Mouse (Mus musculus) forebrain, embryonic 10.5 days (tissue): ENCODE results near the gene Arl16. TPM values are rescaled to one million over a fixed set of nuclear protein-coding genes. Genes with fewer than 3 reads are reported as not detected.

Experiments
- DNase-seq: peaks from one replicate; pipeline ENCODE4 v3.0.0-alpha.2; 2017; ENCODE audit warnings: low spot score; ENCODE audit errors: extremely low spot score
- H3K27ac ChIP-seq: fragments of 300-500 bp; sonication (generic); 2 replicates; pipeline ENCODE4 v1.5.1; 2016; ENCODE audit warnings: mild to moderate bottlenecking
- H3K27me3 ChIP-seq: fragments of 300-500 bp; sonication (generic); 2 replicates; pipeline ENCODE4 v1.6.1; 2016; ENCODE audit warnings: mild to moderate bottlenecking; ENCODE audit not compliant: poor library complexity, severe bottlenecking
- H3K36me3 ChIP-seq: fragments of 300-500 bp; sonication (generic); replicated peaks from 2 replicates; pipeline ENCODE4 v1.6.1; 2016; ENCODE audit warnings: mild to moderate bottlenecking, moderate library complexity
- H3K4me1 ChIP-seq: fragments of 300-500 bp; sonication (generic); 2 replicates; pipeline ENCODE4 v1.6.1; 2016
- H3K4me3 ChIP-seq: fragments of 300-500 bp; sonication (generic); 2 replicates; pipeline ENCODE4 v1.5.1; 2016; ENCODE audit warnings: mild to moderate bottlenecking, moderate library complexity
- H3K9me3 ChIP-seq: fragments of 300-500 bp; sonication (generic); 2 replicates; pipeline ENCODE4 v1.6.1; 2016; ENCODE audit warnings: mild to moderate bottlenecking, moderate library complexity
- WGBS: fragments of 180-500 bp; shearing (Covaris S2); methylation state at CpG from one replicate; pipeline ENCODE4 v1.1.7; 2016; 5-methylcytosine and 5-hydroxymethylcytosine counted together
- polyA plus RNA-seq: library from polyadenylated mRNA; unstranded; fragments of >200 nt; fragmentation: Nextera tagmentation; extraction: Ambion mirVana; gene quantifications from 2 replicates; pipeline ENCODE4 v1.2.1, GENCODE M21; 2016

The Arl16 gene
- polyA plus RNA-seq, 1 experiment from 2014 or later: 62.1 TPM

GRCm38 (mm10) chr11:120501018-120501417 lies 33.6 kb upstream of the Arl16 start:
- H3K4me1 ChIP-seq: peaks cover 6% of the 10 kb centered on the region; the same call in 1 of the 2 replicates
- 73% methylated on average over 6 of the region's 6 CpGs for WGBS
- no peaks in the 10 kb centered on the region for H3K27me3 ChIP-seq
- H3K27ac ChIP-seq: no peak overlapping the region
- H3K9me3 ChIP-seq: no peaks in the 10 kb centered on the region
- H3K4me3 ChIP-seq: no peak overlapping the region
- no peak for DNase-seq
- H3K36me3 ChIP-seq: peaks cover 33% of the 10 kb centered on the region

- no peaks in the 10 kb centered on the region for H3K27me3 ChIP-seq
- H3K9me3 ChIP-seq: no peaks in the 10 kb centered on the region
- peaks cover 40% of the 10 kb centered on the region for H3K36me3 ChIP-seq
- peaks cover 6% of the 10 kb centered on the region; the same call in 1 of the 2 replicates for H3K4me1 ChIP-seq
- H3K27ac ChIP-seq: no peak overlapping the region
- no peak overlapping the region; the same call in 1 of the 2 replicates for H3K4me3 ChIP-seq
- 31% methylated on average over 3 of the region's 3 CpGs for WGBS
- no peak for DNase-seq
Measured at GRCm38 (mm10) chr11:120500357-120500756, 33.0 kb upstream of the Arl16 start.

- Histone ChIP-seq H3K4me1 (peaks cover 6% of the 10 kb centered on the region; the same call in 1 of the 2 replicates), H3K9me3 (no peaks in the 10 kb centered on the region), H3K27me3 (no peaks in the 10 kb centered on the region), H3K27ac (no peak overlapping the region), H3K36me3 (peaks cover 45% of the 10 kb centered on the region), H3K4me3 (no peak overlapping the region)
- no peak for DNase-seq
- WGBS: 93% methylated on average over 6 of the region's 6 CpGs
Measured at GRCm38 (mm10) chr11:120499894-120500293, 32.5 kb upstream of the Arl16 start.

GRCm38 (mm10) chr11:120498891-120499290 lies 31.5 kb upstream of the Arl16 start:
- Histone ChIP-seq H3K27me3 (no peaks in the 10 kb centered on the region), H3K36me3 (peaks cover 55% of the 10 kb centered on the region), H3K9me3 (no peaks in the 10 kb centered on the region), H3K27ac (no peak overlapping the region), H3K4me1 (peaks cover 12% of the 10 kb centered on the region), H3K4me3 (0 out of 2 replicates have a peak overlapping the region, but pooled peaks have one; percentile 5)
- DNase-seq: no peak
- 91% methylated on average over 5 of the region's 5 CpGs for WGBS

- 95% methylated on average over 12 of the region's 12 CpGs for WGBS
- Histone ChIP-seq H3K27ac (no peak overlapping the region), H3K4me3 (no peak overlapping the region), H3K27me3 (no peaks in the 10 kb centered on the region), H3K36me3 (peaks cover 57% of the 10 kb centered on the region), H3K9me3 (no peaks in the 10 kb centered on the region), H3K4me1 (peaks cover 19% of the 10 kb centered on the region)
- no peak for DNase-seq
Measured at GRCm38 (mm10) chr11:120498226-120498625, 30.8 kb upstream of the Arl16 start.

- Histone ChIP-seq H3K27me3 (no peaks in the 10 kb centered on the region), H3K4me3 (no peak overlapping the region), H3K36me3 (peaks cover 57% of the 10 kb centered on the region), H3K9me3 (no peaks in the 10 kb centered on the region), H3K27ac (no peak overlapping the region), H3K4me1 (peaks cover 26% of the 10 kb centered on the region)
- no peak for DNase-seq
- 93% methylated on average over 3 of the region's 3 CpGs for WGBS
Measured at GRCm38 (mm10) chr11:120497436-120497835, 30.0 kb upstream of the Arl16 start.

GRCm38 (mm10) chr11:120493911-120494310 lies 26.5 kb upstream of the Arl16 start:
- H3K9me3 ChIP-seq: no peaks in the 10 kb centered on the region
- WGBS: 88% methylated on average over 3 of the region's 3 CpGs
- no peaks in the 10 kb centered on the region for H3K27me3 ChIP-seq
- no peak overlapping the region for H3K27ac ChIP-seq
- DNase-seq: no peak
- H3K4me1 ChIP-seq: peaks cover 54% of the 10 kb centered on the region
- peaks cover 67% of the 10 kb centered on the region for H3K36me3 ChIP-seq
- peak overlapping the region; percentile 98; the same call in 1 of the 2 replicates for H3K4me3 ChIP-seq

- peaks cover 54% of the 10 kb centered on the region for H3K4me1 ChIP-seq
- peak overlapping the region; percentile 98 for H3K4me3 ChIP-seq
- 71% methylated on average over 3 of the region's 3 CpGs for WGBS
- H3K27ac ChIP-seq: peak overlapping the region; percentile 92
- peaks cover 67% of the 10 kb centered on the region for H3K36me3 ChIP-seq
- no peaks in the 10 kb centered on the region for H3K27me3 ChIP-seq
- no peak for DNase-seq
- no peaks in the 10 kb centered on the region for H3K9me3 ChIP-seq
Measured at GRCm38 (mm10) chr11:120493351-120493750, 25.9 kb upstream of the Arl16 start.

- H3K27me3 ChIP-seq: no peaks in the 10 kb centered on the region
- H3K27ac ChIP-seq: peak overlapping the region; percentile 92
- 32% methylated on average over 3 of the region's 3 CpGs for WGBS
- H3K9me3 ChIP-seq: no peaks in the 10 kb centered on the region
- DNase-seq: no peak
- H3K4me3 ChIP-seq: peak overlapping the region; percentile 98
- peaks cover 67% of the 10 kb centered on the region for H3K36me3 ChIP-seq
- H3K4me1 ChIP-seq: peaks cover 54% of the 10 kb centered on the region
Measured at GRCm38 (mm10) chr11:120492878-120493203, 25.4 kb upstream of the Arl16 start.

DNA sequence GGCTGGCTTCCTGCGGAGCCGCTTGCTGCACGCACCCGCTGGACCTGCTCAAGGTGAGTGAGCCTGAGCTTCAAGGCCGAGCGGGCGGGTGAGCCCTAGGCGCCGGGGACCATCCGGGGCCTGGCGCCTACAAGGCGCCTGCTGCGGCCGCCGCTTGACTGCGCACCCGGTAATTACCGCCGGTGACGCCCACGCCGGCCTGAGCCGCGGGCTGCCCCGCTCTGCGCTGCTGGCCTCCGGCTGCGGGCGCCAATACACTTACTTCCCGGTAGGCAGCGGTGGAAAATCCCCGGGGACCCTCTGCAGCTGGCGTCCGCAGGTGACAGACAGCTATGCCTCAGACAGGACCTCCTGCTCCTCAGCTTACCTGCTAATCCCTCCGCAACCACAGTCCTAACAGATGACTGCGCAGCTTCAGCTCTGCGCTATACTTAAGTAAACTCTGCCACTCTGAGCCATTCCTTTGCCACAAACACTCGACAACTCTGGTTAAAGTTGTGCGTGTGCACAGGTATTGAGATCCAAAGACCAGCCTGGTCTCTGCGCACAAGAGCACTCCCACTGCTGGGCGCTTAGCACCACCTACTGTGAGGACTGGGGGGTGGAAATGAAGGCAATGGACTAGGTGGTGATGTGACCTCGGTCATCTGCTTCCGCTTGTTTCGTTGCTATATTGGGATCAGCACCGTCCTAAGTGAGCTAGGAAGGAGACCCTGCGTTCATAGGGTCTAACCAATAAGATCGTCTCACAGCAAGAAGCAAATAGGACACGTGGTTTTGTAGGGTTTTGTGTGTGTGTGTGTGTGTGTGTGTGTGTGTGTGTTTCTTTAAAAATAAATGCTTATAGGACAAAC lies 24.8 kb upstream of the Arl16 start:
- Histone ChIP-seq H3K4me3 (peak overlapping the region; percentile 98), H3K36me3 (peaks cover 67% of the 10 kb centered on the region), H3K27me3 (no peaks in the 10 kb centered on the region), H3K4me1 (peaks cover 54% of the 10 kb centered on the region), H3K9me3 (no peaks in the 10 kb centered on the region), H3K27ac (peak overlapping the region; percentile 92)
- DNase-seq: peak; percentile 52
- WGBS: under 1% methylated on average over 48 of the region's 48 CpGs

DNA sequence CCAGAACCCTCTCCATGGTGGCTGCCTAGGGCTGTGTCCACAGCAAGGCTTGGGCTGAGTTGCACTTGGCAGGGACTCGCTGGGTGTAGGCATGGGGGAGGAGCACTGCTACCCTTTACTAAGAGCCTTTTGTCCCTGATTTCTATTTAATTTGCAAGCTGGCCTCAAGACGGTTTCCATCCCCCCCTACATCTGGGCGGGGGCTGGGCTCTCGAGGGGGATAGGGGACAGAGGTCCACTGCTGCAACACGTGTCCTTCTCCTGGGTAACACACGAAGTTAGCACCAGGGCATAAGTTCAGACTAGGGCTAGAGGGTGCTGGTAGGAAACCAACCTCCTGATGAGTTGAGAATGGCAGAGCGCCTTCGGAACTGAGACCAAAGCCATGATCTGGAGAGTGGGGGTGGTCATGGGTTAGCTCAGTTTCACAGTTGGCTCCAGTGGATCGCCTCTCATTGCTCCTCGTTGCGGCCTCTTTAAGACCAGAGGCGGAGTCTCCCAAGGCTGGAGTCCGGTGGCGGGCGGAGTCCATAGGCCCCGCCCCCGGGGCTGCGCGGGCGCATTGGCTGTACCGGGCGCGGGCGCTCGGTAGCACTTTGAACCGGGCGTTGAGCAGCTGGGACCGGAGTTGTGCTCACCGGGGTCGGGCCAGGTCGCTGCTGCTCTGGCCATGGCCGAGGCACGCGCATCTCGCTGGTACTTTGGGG lies 24.1 kb upstream of the Arl16 start, which contains the start of gene Slc25a10:
TSS of gene Slc25a10 (plus strand) at position 524 of the 707 bp plus-strand sequence.
- H3K36me3 ChIP-seq: peaks cover 67% of the 10 kb centered on the region
- WGBS: 0% methylated on average over 35 of the region's 35 CpGs

DNA sequence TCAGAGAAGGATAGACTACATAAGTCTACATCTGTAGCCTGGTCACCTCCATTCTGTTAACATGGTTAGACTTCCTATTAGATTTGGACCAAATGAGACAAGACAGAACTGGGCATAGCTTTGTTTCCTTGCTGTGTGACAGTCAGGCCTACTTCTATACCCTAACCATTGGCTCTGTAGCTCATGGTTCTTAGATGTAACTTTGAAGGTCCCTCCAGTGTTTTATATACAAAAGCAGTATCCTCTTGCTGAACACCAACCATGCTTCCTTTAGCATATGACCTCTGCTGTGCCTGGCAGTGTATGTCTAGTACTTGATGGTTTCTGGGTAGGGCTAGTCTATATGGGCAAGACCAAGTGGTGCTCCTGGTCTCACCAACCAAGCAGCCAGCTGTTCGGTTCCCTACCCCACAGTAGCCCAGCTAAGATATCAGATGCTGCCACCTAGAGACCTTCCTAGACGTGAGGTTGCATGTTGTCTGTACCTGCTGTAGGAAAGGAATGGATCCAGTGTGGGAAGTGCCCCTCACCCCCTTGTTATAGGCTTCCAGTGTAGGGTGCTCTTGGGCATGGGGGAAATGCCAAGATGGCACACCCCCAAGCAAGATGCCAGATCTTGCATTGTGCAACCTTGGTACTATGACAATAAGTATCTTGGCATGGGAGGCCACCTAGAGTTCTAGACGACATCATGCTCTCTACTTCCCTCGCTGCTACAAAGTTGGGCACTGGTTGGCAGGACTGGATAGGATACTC lies 23.1 kb upstream of the Arl16 start:
- Histone ChIP-seq H3K27me3 (no peaks in the 10 kb centered on the region), H3K27ac (peak overlapping the region; percentile 92), H3K9me3 (no peaks in the 10 kb centered on the region), H3K36me3 (peaks cover 67% of the 10 kb centered on the region), H3K4me3 (peak overlapping the region; percentile 98), H3K4me1 (peaks cover 65% of the 10 kb centered on the region)
- no peak for DNase-seq
- 41% methylated on average over 4 of the region's 4 CpGs for WGBS

More for the DNA sequence above, 24.1 kb upstream of the Arl16 start, which contains the start of gene Slc25a10:
- Histone ChIP-seq H3K4me3 (peak within 1 kb of the TSS; percentile 98), H3K9me3 (no peaks in the 10 kb centered on the region), H3K27me3 (no peaks in the 10 kb centered on the region), H3K4me1 (peaks cover 55% of the 10 kb centered on the region), H3K27ac (peak within 1 kb of the TSS; percentile 92)
- peak; percentile 90 for DNase-seq
